Mouse (Mus musculus) midbrain, embryonic 13.5 days (tissue): ENCODE data around the gene Vil1. TPM values are rescaled to one million over a fixed set of nuclear protein-coding genes. Genes with fewer than 3 reads are reported as not detected.
A peak's percentile ranks its signal among the peaks of the same experiment; 100 is the strongest.

ENCODE experiments used
- ATAC-seq: fragments of 200-750 bp; cut with Nextera tagmentation; 2 replicates; pipeline ENCODE4 v1.8.0; 2017; ENCODE audit warnings: mild to moderate bottlenecking, moderate TSS enrichment, moderate library complexity
- H3K27ac ChIP-seq: fragments of 300-500 bp; sonication (generic); 2 replicates; pipeline ENCODE4 v1.5.1; 2015; ENCODE audit warnings: inconsistent platforms, mild to moderate bottlenecking, moderate library complexity
- H3K27me3 ChIP-seq: fragments of 300-500 bp; sonication (generic); 2 replicates; pipeline ENCODE4 v1.6.1; 2015; ENCODE audit warnings: mild to moderate bottlenecking, inconsistent platforms
- H3K36me3 ChIP-seq: fragments of 300-500 bp; sonication (generic); 2 replicates; pipeline ENCODE4 v1.6.1; 2015; ENCODE audit warnings: mild to moderate bottlenecking, inconsistent platforms
- H3K4me1 ChIP-seq: fragments of 300-500 bp; sonication (generic); replicated peaks from 2 replicates; pipeline ENCODE4 v1.6.1; 2015; ENCODE audit warnings: inconsistent platforms
- H3K4me2 ChIP-seq: fragments of 300-500 bp; sonication (generic); replicated peaks from 2 replicates; pipeline ENCODE4 v1.6.1; 2015; ENCODE audit warnings: moderate library complexity, mild to moderate bottlenecking, inconsistent platforms
- H3K4me3 ChIP-seq: fragments of 300-500 bp; sonication (generic); replicated peaks from 2 replicates; pipeline ENCODE4 v1.5.1; 2015; ENCODE audit warnings: mild to moderate bottlenecking, inconsistent platforms
- H3K9ac ChIP-seq: fragments of 300-500 bp; sonication (generic); replicated peaks from 2 replicates; pipeline ENCODE4 v1.6.1; 2015; ENCODE audit warnings: mild to moderate bottlenecking, inconsistent platforms
- H3K9me3 ChIP-seq: fragments of 300-500 bp; sonication (generic); 2 replicates; pipeline ENCODE4 v1.6.1; 2016; ENCODE audit warnings: mild to moderate bottlenecking, inconsistent platforms
- WGBS: fragments of 180-500 bp; shearing (Covaris S2); methylation state at CpG from one replicate; pipeline ENCODE4 v1.1.7; 2015; 5-methylcytosine and 5-hydroxymethylcytosine counted together
- polyA plus RNA-seq: library from polyadenylated mRNA; unstranded; fragments of >200 nt; fragmentation: Nextera tagmentation; extraction: Ambion mirVana; gene quantifications from 2 replicates; pipeline ENCODE4 v1.2.1, GENCODE M21; 2015

Vil1 gene
- polyA plus RNA-seq, 1 experiment from 2014 or later = 0.20 TPM

DNA sequence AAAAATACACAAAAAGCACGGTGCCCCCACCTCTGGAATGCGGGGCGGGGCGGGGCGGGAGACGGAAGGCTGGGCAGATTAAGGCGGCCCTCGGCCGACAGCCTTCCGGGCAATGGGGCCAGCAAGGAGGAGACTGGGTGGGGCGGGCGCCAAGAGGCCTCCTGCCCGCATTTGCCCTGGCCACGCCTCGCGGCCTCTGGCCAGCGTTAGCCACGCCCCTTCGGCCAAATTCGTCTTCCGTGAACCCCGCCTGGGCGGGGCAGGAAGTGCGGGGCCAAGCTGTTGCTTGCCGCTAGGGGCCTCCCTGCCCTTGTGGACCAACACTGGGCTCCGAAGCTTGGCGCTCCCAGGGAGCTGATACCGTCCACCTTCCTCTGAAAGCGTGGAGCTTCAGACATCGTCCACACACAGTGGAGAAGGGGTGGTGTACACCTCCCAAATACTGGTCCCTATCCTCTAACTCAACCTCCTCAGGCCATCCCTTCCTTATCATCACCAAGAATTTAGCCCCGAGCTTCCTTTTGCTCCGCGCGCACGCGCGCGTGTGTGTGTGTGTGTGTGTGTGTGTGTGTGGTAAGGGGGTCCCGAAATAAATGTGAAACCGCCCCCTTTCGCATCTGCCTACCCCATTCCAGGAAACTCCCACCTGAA lies 11.8 kb upstream of the Vil1 start:
- H3K27me3 ChIP-seq = no peaks in the 10 kb centered on the region
- H3K9me3 ChIP-seq = no peaks in the 10 kb centered on the region
- WGBS = 0% methylated on average over 39 of the region's 41 CpGs
- H3K27ac ChIP-seq = peak overlapping the region; percentile 62
- H3K36me3 ChIP-seq = peaks cover 20% of the 10 kb centered on the region
- ATAC-seq = peak; percentile 92
- peak overlapping the region; percentile 81 for H3K4me2 ChIP-seq
- H3K4me1 ChIP-seq = peaks cover 29% of the 10 kb centered on the region
- H3K9ac ChIP-seq = peak overlapping the region; percentile 63
- H3K4me3 ChIP-seq = peak overlapping the region; percentile 47

DNA sequence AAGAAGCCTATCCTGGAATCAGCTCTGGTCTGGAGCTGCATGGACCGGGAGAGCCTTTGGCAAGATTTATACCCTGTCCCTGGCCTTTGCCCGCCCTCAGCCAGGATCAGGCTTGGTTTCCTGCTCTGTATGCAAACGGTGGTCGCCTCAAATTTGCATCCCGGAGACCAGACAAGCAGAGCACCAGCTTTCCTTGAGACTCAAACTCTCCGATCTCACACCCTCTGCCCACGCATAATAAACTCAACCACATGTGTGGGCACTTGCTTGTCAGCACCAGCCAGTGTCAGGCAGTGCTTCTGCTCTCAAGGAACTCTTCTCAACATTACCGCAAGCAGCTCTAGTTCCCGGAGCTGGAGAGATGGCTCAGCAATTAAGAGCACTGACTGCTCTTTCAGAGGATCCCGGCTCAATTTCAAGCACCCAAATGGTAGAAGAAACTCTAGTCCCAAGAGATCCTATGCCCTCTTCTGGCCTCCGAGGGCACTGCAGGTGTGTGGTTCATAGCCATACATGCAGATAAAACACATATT lies 11.2 kb upstream of the Vil1 start:
- Histone ChIP-seq H3K4me1 (peaks cover 23% of the 10 kb centered on the region), H3K36me3 (peaks cover 20% of the 10 kb centered on the region), H3K4me2 (peak overlapping the region; percentile 81), H3K9ac (peak overlapping the region; percentile 63), H3K4me3 (peak overlapping the region; percentile 47), H3K9me3 (no peaks in the 10 kb centered on the region), H3K27me3 (no peaks in the 10 kb centered on the region), H3K27ac (peak overlapping the region; percentile 62)
- WGBS = 5% methylated on average over 11 of the region's 11 CpGs
- ATAC-seq = peak; percentile 57

DNA sequence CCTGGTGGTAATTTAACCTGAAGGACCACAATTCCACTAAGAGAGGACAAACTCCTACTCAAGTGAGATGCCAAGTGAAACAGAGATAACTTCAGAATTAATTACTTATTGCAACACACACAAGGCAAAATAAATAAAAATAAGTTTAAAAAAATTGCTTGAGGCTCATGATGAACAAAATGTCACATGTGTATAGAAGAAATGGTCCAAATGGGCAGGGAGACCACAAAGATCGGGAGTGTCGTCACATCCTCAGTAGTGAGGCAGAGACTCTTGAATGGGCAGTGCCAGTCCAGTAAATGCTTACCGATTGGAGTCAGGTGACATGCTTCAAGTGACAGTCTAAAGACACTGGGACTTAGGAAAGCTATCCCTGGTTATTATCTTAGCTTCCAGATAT lies 8.6 kb upstream of the Vil1 start:
- H3K36me3 ChIP-seq = no peaks in the 10 kb centered on the region
- no peaks in the 10 kb centered on the region for H3K27me3 ChIP-seq
- no peak overlapping the region for H3K4me2 ChIP-seq
- H3K4me1 ChIP-seq = peaks cover 13% of the 10 kb centered on the region
- ATAC-seq = no peak
- 83% methylated on average over 3 of the region's 3 CpGs for WGBS
- H3K4me3 ChIP-seq = no peak overlapping the region
- no peak overlapping the region for H3K27ac ChIP-seq
- H3K9ac ChIP-seq = no peak overlapping the region
- no peaks in the 10 kb centered on the region for H3K9me3 ChIP-seq

DNA sequence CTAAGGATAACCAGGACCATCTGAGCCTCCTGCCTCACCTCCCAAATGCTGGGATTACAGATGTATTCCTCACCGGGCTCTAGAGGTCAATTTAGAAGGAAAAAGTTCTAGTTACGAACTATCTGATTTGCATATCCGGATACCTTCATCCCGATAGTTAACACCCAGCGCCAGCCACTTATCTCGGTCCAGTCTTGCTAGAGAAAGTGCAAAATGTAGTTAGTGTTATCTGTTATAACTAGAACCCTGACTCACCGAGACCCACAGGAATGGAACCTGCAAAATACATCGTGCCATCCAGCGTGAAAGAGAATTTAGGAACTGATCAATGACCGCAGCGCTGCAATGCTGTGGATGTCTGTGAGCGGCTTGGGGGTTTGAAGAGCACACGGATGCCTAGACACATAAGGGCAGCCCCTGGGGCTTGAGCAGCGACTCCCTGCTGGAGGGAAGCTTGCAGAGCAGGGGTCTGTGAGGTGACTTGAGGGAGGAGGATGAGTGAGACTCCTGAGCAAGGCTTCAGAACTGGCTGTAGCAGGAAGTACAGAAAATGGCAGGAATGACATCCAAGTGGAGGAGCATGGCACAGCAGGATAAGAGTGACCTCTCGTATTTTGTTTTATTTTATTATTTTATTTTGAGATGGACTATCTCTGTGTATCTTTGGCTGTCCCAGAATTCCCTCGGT lies 8.0 kb upstream of the Vil1 start:
- Histone ChIP-seq H3K27ac (no peak overlapping the region), H3K4me2 (no peak overlapping the region), H3K36me3 (no peaks in the 10 kb centered on the region), H3K27me3 (no peaks in the 10 kb centered on the region), H3K4me1 (peaks cover 13% of the 10 kb centered on the region), H3K9ac (no peak overlapping the region), H3K9me3 (no peaks in the 10 kb centered on the region), H3K4me3 (no peak overlapping the region)
- WGBS = 60% methylated on average over 16 of the region's 16 CpGs
- ATAC-seq = no peak

DNA sequence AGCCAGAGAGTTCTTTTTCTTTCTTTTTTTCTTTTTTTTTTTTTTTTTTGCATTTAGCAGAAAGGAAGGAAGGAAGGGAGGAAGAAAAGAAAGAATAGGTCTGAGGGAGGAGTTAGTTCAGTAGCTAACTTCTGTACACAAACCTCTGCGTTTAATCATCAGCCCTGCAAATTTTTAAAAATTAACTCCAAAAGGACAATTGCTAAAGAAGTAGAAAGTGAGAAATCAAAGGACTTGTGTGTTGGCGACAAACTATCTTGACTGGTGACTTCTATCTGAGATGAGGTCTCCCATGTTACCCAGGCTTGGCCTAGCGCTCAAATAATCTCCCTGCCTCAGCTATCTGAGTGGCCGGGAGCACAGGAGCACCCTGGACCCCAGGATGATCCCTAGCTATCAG lies 5.0 kb upstream of the Vil1 start:
- H3K27me3 ChIP-seq = no peaks in the 10 kb centered on the region
- H3K4me3 ChIP-seq = no peak overlapping the region
- no peak overlapping the region for H3K27ac ChIP-seq
- no peak overlapping the region for H3K4me2 ChIP-seq
- H3K9ac ChIP-seq = no peak overlapping the region
- no peak for ATAC-seq
- no peaks in the 10 kb centered on the region for H3K4me1 ChIP-seq
- 88% methylated on average over 4 of the region's 4 CpGs for WGBS
- no peaks in the 10 kb centered on the region for H3K9me3 ChIP-seq
- no peaks in the 10 kb centered on the region for H3K36me3 ChIP-seq

DNA sequence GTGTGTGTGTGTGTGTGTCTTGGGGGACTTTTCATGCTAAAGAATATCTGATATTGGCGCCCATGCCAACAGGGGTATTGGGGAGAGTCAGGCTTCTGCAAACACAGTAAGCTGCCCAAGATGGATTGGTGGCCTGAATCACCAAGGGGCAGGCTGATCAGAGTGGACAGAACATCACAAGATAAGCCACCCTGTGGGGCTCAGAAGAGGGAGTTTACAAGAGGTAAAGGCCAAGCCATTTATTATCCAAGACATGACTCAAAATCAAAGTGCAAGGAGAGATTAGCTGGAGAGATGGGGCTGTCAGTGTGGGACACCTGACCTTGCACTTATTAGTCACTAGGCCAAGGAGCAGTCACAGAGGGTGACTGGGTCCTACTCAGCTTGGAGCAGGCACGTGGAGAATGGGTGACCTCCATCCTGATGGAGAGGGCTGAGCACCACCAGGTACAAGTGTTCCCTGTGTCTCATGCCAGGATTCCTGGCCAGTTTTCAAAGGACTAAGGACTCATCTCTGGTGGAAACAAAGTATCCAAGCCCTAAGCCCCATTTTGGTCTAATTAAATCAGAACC lies 2.7 kb downstream of the Vil1 start:
- H3K9ac ChIP-seq = no peak overlapping the region
- no peak overlapping the region for H3K4me2 ChIP-seq
- H3K9me3 ChIP-seq = no peaks in the 10 kb centered on the region
- no peak overlapping the region for H3K27ac ChIP-seq
- no peak for ATAC-seq
- H3K4me3 ChIP-seq = no peak overlapping the region
- H3K36me3 ChIP-seq = no peaks in the 10 kb centered on the region
- no peaks in the 10 kb centered on the region for H3K4me1 ChIP-seq
- WGBS = 57% methylated on average over 2 of the region's 2 CpGs
- H3K27me3 ChIP-seq = no peaks in the 10 kb centered on the region

DNA sequence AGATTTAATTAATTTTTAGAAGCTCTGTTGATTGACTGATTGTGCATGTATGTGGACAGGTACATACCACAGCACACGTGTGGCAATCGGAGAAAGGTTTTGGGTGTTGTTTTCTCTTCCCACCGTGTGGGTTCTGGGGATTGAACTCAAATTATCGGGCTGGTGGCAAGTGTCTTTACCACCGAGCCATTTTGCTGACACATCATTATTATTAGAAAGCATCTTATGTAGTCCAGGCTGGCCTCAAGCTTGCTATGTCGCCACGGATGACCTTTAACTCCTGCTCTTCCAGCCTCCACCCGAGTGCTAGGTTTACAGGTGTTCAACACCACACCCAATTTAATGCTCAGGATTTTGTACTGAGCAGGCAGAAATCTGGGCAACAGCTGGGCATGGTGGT lies 3.5 kb downstream of the Vil1 start:
- WGBS = 88% methylated on average over 8 of the region's 8 CpGs
- no peak overlapping the region for H3K27ac ChIP-seq
- H3K4me2 ChIP-seq = no peak overlapping the region
- H3K9me3 ChIP-seq = no peaks in the 10 kb centered on the region
- H3K9ac ChIP-seq = no peak overlapping the region
- ATAC-seq = no peak
- no peaks in the 10 kb centered on the region for H3K4me1 ChIP-seq
- H3K4me3 ChIP-seq = no peak overlapping the region
- no peaks in the 10 kb centered on the region for H3K27me3 ChIP-seq
- H3K36me3 ChIP-seq = no peaks in the 10 kb centered on the region

DNA sequence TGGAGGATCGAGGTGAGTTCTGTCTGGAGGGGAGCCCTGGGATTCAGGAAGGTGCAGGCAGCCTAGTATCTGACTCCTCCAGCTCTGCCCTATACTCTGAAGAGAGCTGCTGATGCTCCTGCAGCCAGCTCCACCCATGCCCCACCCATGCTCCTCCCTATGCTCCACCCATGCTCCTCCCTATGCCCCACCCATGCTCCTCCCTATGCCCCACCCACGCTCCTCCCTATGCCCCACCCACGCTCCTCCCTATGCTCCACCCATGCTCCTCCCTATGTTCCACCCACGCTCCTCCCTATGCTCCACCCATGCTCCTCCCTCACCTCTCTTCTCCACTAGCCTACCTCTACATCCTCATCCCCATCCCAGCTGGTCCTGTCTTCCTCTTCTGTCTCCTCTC lies 6.0 kb downstream of the Vil1 start:
- Histone ChIP-seq H3K36me3 (no peaks in the 10 kb centered on the region), H3K9ac (no peak overlapping the region), H3K27me3 (no peaks in the 10 kb centered on the region), H3K27ac (no peak overlapping the region), H3K4me1 (no peaks in the 10 kb centered on the region), H3K9me3 (no peaks in the 10 kb centered on the region), H3K4me3 (no peak overlapping the region), H3K4me2 (no peak overlapping the region)
- 41% methylated on average over 4 of the region's 4 CpGs for WGBS
- ATAC-seq = no peak

DNA sequence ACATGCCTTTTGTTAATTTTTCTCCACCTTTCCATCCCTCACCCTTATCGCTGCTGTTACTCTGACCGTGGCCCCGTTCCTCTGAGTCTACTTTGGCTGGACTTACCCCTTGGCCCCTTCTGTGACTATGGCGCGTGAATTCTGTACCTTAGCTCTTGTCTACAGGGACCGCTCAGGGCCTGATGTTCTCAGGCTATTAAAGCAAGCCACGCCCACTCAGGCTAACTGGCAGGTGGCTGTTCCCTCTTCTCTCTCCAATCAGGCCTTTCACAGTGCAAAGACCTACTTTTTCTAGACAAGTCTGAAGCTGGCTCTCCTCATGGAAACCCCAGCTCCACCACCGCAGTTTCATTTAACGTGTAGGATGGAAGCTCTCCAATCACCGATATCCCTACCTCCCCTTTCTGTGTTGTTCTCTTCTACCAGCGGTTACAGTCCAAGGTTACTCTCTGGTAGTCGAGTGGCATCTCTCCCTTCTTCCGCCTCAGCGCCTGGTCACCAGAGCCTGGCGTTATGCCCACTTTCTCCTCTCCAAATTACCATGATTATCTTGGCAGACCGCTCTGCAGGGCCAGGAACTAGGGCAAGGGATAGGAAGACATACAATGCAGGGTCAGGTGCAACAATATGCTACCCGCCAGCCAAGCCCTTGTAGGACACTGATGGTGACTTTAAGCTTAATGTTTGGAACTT lies 9.7 kb downstream of the Vil1 start:
- no peak overlapping the region for H3K27ac ChIP-seq
- no peaks in the 10 kb centered on the region for H3K36me3 ChIP-seq
- WGBS = 79% methylated on average over 17 of the region's 17 CpGs
- H3K4me2 ChIP-seq = no peak overlapping the region
- H3K4me3 ChIP-seq = no peak overlapping the region
- no peaks in the 10 kb centered on the region for H3K9me3 ChIP-seq
- H3K4me1 ChIP-seq = peaks cover 5% of the 10 kb centered on the region; the same call in 1 of the 2 replicates
- H3K27me3 ChIP-seq = no peaks in the 10 kb centered on the region
- ATAC-seq = no peak
- H3K9ac ChIP-seq = no peak overlapping the region

DNA sequence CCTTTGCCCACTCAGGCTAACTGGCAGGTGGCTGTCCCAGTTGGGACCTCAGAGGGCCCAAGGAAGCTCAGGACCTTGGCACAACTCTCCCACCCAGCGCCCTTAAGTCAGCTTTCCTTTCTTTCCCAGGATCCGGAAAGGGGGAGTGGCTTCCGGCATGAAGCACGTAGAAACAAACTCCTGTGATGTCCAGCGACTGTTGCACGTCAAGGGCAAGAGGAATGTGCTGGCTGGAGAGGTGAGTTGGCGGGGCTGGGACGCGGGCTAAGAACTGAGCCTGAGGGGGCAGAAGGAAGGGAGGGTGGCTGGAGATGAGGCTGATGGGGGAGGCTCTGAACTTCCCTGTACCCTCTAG lies 10.2 kb downstream of the Vil1 start:
- H3K4me1 ChIP-seq = peaks cover 5% of the 10 kb centered on the region; the same call in 1 of the 2 replicates
- no peak for ATAC-seq
- no peak overlapping the region for H3K27ac ChIP-seq
- H3K27me3 ChIP-seq = no peaks in the 10 kb centered on the region
- H3K9ac ChIP-seq = no peak overlapping the region
- no peak overlapping the region for H3K4me2 ChIP-seq
- WGBS = 75% methylated on average over 9 of the region's 9 CpGs
- H3K36me3 ChIP-seq = no peaks in the 10 kb centered on the region
- H3K9me3 ChIP-seq = no peaks in the 10 kb centered on the region
- H3K4me3 ChIP-seq = no peak overlapping the region

DNA sequence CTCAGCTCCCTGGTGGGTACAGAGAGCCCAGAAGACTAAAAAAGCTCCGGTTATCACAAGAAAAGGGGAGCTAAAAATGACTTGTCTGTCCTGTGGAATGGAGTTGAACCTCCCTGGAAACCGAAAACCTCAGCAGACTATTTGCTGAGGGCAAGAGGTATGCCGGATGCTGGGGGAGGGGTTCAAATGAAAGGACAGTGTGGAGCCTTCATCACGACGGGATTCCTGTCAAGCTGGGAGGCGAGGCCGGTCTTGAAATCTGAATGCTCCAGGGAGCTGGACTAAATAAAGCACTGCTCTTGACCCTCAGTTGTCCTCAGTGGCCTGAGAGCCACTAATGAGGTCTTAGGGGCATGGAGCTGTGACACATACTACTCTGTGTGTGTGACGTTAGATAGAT lies 14.0 kb downstream of the Vil1 start:
- H3K9ac ChIP-seq = no peak overlapping the region
- WGBS = 42% methylated on average over 8 of the region's 8 CpGs
- no peak for ATAC-seq
- no peak overlapping the region for H3K27ac ChIP-seq
- H3K4me1 ChIP-seq = peaks cover 5% of the 10 kb centered on the region; the same call in 1 of the 2 replicates
- H3K9me3 ChIP-seq = no peaks in the 10 kb centered on the region
- no peaks in the 10 kb centered on the region for H3K36me3 ChIP-seq
- no peak overlapping the region for H3K4me2 ChIP-seq
- H3K27me3 ChIP-seq = no peaks in the 10 kb centered on the region
- H3K4me3 ChIP-seq = no peak overlapping the region

DNA sequence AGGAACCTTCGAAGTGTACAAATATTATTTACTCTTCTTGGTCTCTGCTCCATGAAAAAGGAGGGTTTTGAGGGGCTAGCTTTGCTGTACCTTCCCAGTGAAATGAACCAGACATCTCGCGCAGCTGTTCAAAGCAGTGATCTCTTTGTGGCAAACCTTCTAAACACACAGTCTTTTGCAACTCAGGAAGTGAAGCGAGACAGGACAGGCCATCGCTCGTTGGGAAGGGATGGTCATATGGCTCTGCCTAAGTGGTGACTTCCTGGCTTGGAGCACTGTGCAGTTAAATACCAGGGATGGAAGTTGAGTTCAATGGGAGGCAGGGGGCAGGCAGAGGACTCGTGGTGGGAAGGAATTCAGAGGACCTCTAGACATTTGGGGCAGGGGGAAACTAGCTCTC lies 16.7 kb downstream of the Vil1 start:
- Histone ChIP-seq H3K4me2 (no peak overlapping the region), H3K4me1 (peaks cover 5% of the 10 kb centered on the region; the same call in 1 of the 2 replicates), H3K4me3 (no peak overlapping the region), H3K9ac (no peak overlapping the region), H3K36me3 (no peaks in the 10 kb centered on the region), H3K27ac (no peak overlapping the region), H3K9me3 (no peaks in the 10 kb centered on the region), H3K27me3 (no peaks in the 10 kb centered on the region)
- 78% methylated on average over 7 of the region's 7 CpGs for WGBS
- no peak for ATAC-seq
